Mouse (Mus musculus) olfactory bulb, adult 2 months (tissue): ENCODE results near the gene Olfr1437.

Experiments
- CTCF ChIP-seq: fragments of 200-500 bp; IDR thresholded peaks from 2 replicates; pipeline ENCODE4 v1.5.1; 2012; ENCODE audit warnings: low read depth, mild to moderate bottlenecking, low read length, moderate library complexity; ENCODE audit not compliant: insufficient read depth
- POLR2A ChIP-seq: fragments of 200-500 bp; IDR thresholded peaks from 2 replicates; pipeline ENCODE4 v1.6.1; 2012; ENCODE audit warnings: mild to moderate bottlenecking, low read depth, low read length, moderate library complexity; ENCODE audit not compliant: insufficient read depth

DNA sequence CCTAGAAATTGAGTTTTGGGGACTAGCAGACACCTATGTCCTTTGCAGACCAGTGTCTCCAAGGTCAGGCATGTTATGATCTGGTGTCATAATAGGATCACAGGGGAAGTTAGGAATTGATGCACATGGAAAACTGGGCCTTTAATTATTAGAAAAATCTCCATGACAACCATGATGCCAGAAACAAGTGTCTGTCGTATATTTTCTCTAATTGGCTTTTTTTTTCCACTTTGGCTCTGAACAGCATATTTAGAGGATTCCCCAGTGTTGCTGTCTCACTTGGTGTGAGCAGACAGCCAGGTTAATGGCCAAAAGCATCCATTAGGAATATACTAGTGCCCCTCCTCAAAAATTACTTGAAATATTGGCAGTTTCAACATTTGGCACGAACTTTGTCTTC is 45.3 kb downstream of the Olfr1437 start, which contains the start of gene Olfr1434:
- no peak for TF ChIP-seq CTCF
- no peak for TF ChIP-seq POLR2A
